Mouse (Mus musculus) stomach, postnatal 0 days (tissue): Measurements from ENCODE around the gene Ctsd.

Experiments
- CTCF ChIP-seq: IDR thresholded peaks from 2 replicates; pipeline ENCODE4 v1.5.1; 2016; ENCODE audit warnings: antibody characterized with exemption, low read depth, mild to moderate bottlenecking, moderate library complexity
- EP300 ChIP-seq: optimal IDR thresholded peaks from 2 replicates; pipeline ENCODE3; 2016; ENCODE audit warnings: antibody characterized with exemption

DNA sequence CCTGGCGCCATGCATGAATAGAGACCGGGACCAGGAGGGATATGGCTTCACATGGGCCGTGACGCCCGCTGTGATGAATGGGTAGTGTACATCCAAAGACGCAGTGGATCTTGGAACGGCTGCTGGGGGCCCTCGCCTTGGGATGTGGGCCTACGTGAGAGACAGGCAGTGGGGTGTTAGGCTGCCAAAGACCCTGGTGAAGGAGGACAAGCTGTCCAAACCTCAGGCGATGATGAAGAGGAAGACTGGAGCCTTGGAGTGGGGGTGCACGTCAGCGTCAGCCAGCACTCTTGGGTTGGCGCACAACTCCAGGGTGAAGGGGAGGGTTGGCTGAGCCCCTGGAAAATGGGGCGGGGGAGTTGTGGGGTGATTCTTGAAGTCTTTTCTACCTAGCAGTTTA, 43.3 kb upstream of the Ctsd start:
- no peak for TF ChIP-seq EP300
- no peak for TF ChIP-seq CTCF
